Mouse (Mus musculus): Measurements from ENCODE around the gene B830017H08Rik. TPM values are rescaled to one million over a fixed set of nuclear protein-coding genes. Genes with fewer than 3 reads are reported as not detected.
A peak's percentile ranks its signal among the peaks of the same experiment; 100 is the strongest.

The B830017H08Rik gene
- polyA plus RNA-seq, 1 experiment from 2014 or later = 3.9 TPM

DNA sequence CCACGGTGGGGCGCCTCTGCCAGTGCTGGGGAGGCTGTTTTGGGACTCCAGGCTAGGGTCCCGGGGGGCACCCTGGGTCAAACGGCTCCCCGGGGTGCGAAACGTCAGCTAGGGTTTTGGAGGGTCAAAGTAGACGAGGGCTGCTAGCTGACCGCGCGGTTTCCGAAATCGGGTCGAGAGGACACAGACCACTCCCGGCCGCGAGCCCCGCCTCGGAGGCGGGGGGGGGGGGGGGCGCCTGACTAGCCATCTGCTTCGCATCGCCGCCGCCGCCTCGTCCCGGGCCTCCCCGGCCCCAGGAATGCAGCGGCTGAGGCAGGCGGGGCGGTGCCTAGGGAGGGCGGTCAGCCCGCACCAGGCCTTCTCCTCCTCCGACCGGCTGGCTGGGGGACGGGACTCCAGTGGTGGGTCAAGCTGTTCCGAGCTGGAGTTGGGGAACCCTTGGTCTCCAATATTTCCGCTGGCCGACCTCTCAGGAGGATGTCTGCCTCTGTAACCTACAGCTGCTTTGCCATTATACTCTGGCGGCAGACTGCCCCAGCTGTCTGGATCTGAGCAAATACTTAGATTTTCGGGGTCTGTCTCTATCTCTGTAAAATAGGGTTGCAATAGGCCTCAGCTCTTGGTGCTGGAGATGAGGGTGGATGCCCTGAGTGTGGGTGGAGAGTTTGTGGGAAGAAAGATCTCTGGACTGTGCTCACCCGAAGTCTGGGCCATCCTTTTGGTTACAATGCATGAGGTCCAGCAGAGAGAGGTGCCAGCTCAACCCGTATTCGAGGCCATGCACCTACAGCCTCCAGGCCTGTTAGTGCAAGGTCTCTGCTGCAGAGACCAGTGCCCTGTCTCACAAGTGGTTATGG lies 34.4 kb upstream of the B830017H08Rik start:
- peak overlapping the region; percentile 28; the same call in 1 of the 2 replicates for H3K9ac ChIP-seq (ENCODE audit: low read depth, low read length)
- H3K36me3 ChIP-seq (ENCODE audit: control insufficient read depth, insufficient read depth, low read length) = no peaks in the 10 kb centered on the region
- H3K4me1 ChIP-seq (ENCODE audit: control insufficient read depth, insufficient read depth, low read depth, low read length) = peaks cover 28% of the 10 kb centered on the region
- H3K27me3 ChIP-seq (replicated peaks; ENCODE audit: control insufficient read depth, insufficient read depth, low read length) = peaks cover 66% of the 10 kb centered on the region
- H3K4me2 ChIP-seq (ENCODE audit: low read length) = peak overlapping the region; percentile 89
- ATAC-seq = no peak
- H3K9me3 ChIP-seq (ENCODE audit: control insufficient read depth, low read length) = no peaks in the 10 kb centered on the region
- no peak overlapping the region for H3K27ac ChIP-seq (ENCODE audit: low read depth, low read length)
- WGBS = 2% methylated on average over 31 of the region's 45 CpGs
- H3K4me3 ChIP-seq (ENCODE audit: low read length) = peak overlapping the region; percentile 54

DNA sequence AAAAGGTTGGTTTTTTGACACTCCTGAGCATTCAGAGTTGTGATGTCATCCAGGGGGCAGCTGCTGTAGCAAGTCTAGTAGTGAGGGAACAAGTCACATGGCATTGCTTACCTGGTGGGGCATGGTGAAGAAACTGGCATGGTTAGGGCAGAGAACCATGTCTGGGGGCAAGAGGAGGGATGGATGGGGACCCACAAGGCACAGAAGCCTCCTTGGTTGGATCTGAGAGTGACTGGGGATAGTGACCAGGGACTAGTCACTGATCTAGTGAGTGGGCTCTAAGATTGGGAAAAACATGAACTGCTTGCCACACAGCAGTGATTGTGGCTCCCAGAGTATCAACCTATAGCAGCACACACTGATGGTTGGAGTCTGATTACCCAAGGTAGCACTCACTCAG lies 33.3 kb upstream of the B830017H08Rik start:
- no peak overlapping the region for H3K4me3 ChIP-seq (ENCODE audit: low read length)
- H3K9ac ChIP-seq (ENCODE audit: low read depth, low read length) = no peak overlapping the region
- H3K36me3 ChIP-seq (ENCODE audit: control insufficient read depth, insufficient read depth, low read length) = no peaks in the 10 kb centered on the region
- H3K27me3 ChIP-seq (replicated peaks; ENCODE audit: control insufficient read depth, insufficient read depth, low read length) = peaks cover 70% of the 10 kb centered on the region
- H3K4me2 ChIP-seq (ENCODE audit: low read length) = no peak overlapping the region
- H3K4me1 ChIP-seq (ENCODE audit: control insufficient read depth, insufficient read depth, low read depth, low read length) = peaks cover 36% of the 10 kb centered on the region
- no peak for ATAC-seq
- no peak overlapping the region for H3K27ac ChIP-seq (ENCODE audit: low read depth, low read length)
- H3K9me3 ChIP-seq (ENCODE audit: control insufficient read depth, low read length) = no peaks in the 10 kb centered on the region

DNA sequence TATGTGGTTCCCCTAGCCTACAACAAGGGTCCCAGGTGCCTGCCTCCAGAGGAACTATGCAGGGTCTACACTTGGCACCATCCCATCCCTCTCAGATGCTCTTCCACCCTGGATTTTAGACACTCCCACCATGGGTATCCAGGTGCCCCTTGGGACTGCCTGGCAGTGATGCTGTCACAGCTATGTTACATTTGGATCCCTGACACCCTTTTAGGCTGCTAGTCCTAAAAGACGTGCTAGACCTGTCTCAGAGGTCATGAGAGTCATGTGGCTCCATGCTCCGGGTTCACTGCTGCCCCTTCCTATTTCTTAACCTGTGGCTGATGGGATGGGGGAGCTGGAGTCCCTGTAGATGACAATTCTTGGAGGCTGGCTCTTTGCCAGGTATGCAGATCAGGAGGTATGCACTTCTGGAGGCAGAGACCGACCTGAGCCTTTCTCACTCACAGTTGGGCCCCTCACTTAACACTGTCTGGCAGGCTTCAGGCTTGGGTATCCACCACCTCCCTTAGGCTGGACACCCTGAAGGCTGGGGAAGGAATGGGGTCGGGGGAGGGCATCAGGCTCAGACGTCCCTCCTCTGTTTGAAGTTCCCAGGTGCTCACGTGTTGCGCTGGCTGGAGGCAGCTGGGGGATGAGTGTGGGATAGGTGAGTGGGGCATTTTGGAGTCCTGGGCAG lies 31.0 kb upstream of the B830017H08Rik start:
- H3K27ac ChIP-seq (ENCODE audit: low read depth, low read length) = no peak overlapping the region
- H3K36me3 ChIP-seq (ENCODE audit: control insufficient read depth, insufficient read depth, low read length) = no peaks in the 10 kb centered on the region
- no peak overlapping the region for H3K4me3 ChIP-seq (ENCODE audit: low read length)
- H3K9me3 ChIP-seq (ENCODE audit: control insufficient read depth, low read length) = no peaks in the 10 kb centered on the region
- H3K4me2 ChIP-seq (ENCODE audit: low read length) = peak overlapping the region; percentile 75
- 8% methylated on average over 7 of the region's 7 CpGs for WGBS
- no peak for ATAC-seq
- H3K27me3 ChIP-seq (replicated peaks; ENCODE audit: control insufficient read depth, insufficient read depth, low read length) = peaks cover 66% of the 10 kb centered on the region
- H3K4me1 ChIP-seq (ENCODE audit: control insufficient read depth, insufficient read depth, low read depth, low read length) = peaks cover 45% of the 10 kb centered on the region
- H3K9ac ChIP-seq (ENCODE audit: low read depth, low read length) = no peak overlapping the region

DNA sequence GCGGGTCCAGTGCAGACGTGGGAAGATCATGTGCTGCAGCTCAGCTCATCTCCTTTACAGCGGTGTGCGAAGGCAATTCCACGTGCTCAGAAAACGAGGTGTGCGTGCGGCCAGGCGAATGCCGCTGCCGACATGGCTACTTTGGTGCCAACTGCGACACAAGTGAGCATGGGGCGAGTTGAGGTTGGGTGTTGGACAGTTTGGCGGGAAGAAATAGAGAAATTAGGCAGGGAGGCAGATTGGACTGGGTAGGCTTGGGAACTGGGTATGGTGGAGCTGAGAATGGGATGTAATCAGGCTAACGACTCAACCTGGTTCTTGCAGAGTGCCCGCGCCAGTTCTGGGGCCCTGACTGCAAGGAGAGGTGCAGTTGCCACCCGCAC lies 30.5 kb upstream of the B830017H08Rik start:
- no peaks in the 10 kb centered on the region for H3K36me3 ChIP-seq (ENCODE audit: control insufficient read depth, insufficient read depth, low read length)
- peak overlapping the region; percentile 43 for H3K4me3 ChIP-seq (ENCODE audit: low read length)
- 6% methylated on average over 18 of the region's 18 CpGs for WGBS
- peaks cover 42% of the 10 kb centered on the region for H3K4me1 ChIP-seq (ENCODE audit: control insufficient read depth, insufficient read depth, low read depth, low read length)
- H3K27ac ChIP-seq (ENCODE audit: low read depth, low read length) = no peak overlapping the region
- no peak for ATAC-seq
- H3K9ac ChIP-seq (ENCODE audit: low read depth, low read length) = peak overlapping the region; percentile 55
- no peaks in the 10 kb centered on the region for H3K9me3 ChIP-seq (ENCODE audit: control insufficient read depth, low read length)
- H3K4me2 ChIP-seq (ENCODE audit: low read length) = peak overlapping the region; percentile 75
- H3K27me3 ChIP-seq (replicated peaks; ENCODE audit: control insufficient read depth, insufficient read depth, low read length) = peaks cover 63% of the 10 kb centered on the region

DNA sequence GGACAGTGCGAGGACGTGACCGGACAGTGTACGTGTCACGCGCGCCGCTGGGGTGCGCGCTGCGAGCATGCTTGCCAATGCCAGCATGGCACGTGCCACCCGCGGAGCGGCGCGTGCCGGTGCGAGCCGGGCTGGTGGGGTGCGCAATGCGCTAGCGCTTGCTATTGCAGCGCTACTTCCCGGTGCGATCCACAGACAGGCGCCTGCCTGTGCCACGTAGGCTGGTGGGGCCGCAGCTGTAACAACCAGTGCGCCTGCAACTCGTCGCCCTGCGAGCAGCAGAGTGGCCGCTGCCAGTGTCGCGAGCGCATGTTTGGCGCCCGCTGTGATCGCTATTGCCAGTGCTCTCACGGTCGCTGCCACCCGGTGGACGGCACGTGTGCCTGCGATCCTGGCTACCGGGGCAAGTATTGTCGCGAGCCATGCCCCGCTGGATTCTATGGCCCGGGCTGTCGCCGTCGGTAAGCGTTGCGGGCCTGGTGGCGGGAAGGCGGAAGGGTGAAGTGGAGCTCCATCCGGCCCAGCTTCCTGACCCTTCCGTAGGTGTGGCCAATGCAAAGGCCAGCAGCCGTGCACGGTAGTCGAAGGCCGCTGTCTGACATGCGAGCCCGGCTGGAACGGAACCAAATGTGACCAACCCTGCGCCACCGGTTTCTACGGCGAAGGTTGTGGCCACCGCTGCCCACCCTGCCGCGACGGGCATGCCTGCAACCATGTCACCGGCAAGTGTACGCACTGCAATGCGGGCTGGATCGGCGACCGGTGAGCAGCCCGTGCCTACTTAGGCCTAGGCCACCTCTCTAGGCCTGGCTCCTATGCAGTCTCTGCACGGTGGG lies 29.9 kb upstream of the B830017H08Rik start:
- peak overlapping the region; percentile 43 for H3K4me3 ChIP-seq (ENCODE audit: low read length)
- H3K27ac ChIP-seq (ENCODE audit: low read depth, low read length) = no peak overlapping the region
- H3K9ac ChIP-seq (ENCODE audit: low read depth, low read length) = peak overlapping the region; percentile 55
- no peaks in the 10 kb centered on the region for H3K9me3 ChIP-seq (ENCODE audit: control insufficient read depth, low read length)
- H3K4me1 ChIP-seq (ENCODE audit: control insufficient read depth, insufficient read depth, low read depth, low read length) = peaks cover 45% of the 10 kb centered on the region
- peaks cover 63% of the 10 kb centered on the region for H3K27me3 ChIP-seq (replicated peaks; ENCODE audit: control insufficient read depth, insufficient read depth, low read length)
- H3K36me3 ChIP-seq (ENCODE audit: control insufficient read depth, insufficient read depth, low read length) = no peaks in the 10 kb centered on the region
- H3K4me2 ChIP-seq (ENCODE audit: low read length) = peak overlapping the region; percentile 75
- ATAC-seq = 0 out of 2 replicates have a peak, but pooled peaks have one; percentile 9
- 4% methylated on average over 80 of the region's 83 CpGs for WGBS

DNA sequence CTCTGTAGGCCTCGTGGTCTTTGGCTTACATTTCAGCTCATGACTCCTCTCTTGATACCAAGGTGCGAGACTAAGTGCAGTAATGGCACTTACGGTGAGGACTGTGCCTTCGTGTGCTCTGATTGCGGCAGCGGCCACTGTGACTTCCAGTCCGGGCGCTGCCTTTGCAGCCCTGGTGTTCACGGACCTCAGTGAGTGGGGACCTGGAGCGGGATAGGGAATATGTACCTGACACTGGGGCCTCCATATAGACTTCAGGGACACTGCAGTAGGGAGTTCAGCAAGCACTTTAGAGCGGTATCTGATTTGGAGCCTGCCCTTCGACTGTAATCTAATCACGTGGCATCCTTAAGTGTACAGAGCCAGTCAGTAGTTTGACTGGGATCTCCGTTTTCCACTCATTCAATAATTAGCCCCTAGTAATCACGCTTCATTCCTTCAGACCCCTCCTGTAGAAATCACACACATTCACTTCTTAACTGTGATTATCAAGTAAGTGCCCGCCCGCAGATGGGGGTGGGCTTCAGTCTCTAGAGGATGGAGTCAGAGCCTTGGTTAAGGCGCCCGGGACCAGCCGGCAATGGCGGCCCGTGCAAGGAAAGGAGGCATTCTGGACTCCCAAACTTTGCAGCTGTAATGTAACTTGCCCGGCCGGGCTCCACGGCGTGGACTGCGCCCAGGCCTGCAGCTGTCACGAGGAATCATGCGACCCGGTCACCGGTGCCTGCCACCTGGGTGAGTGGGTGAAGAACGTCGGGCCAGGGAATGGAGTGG lies 29.1 kb upstream of the B830017H08Rik start:
- peaks cover 60% of the 10 kb centered on the region for H3K27me3 ChIP-seq (replicated peaks; ENCODE audit: control insufficient read depth, insufficient read depth, low read length)
- 9% methylated on average over 33 of the region's 33 CpGs for WGBS

DNA sequence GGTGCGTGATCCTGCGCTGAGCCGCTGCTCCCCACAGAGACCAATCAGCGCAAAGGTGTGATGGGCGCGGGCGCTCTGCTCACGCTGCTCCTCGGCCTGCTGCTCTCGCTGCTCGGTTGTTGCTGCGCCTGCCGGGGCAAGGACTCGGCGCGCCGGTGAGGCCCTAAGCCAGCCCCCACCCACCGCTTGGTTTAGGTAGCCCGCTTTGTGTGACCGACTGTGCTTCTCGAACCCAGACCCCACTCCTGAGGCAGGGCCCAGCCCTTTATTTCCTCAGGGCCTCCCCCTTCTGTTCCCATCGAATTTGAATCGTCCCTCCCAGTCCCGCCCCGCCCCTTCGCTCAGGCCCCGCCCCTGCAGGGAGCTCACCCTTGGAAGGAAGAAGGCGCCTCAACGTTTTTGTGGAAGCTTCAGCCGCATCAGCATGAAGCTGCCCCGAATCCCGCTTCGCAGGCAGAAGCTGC lies 28.4 kb upstream of the B830017H08Rik start:
- 4% methylated on average over 33 of the region's 33 CpGs for WGBS
- Histone ChIP-seq H3K4me3 (ENCODE audit: low read length) (peak overlapping the region; percentile 32), H3K4me2 (ENCODE audit: low read length) (peak overlapping the region; percentile 55), H3K27ac (ENCODE audit: low read depth, low read length) (no peak overlapping the region), H3K36me3 (ENCODE audit: control insufficient read depth, insufficient read depth, low read length) (no peaks in the 10 kb centered on the region), H3K9me3 (ENCODE audit: control insufficient read depth, low read length) (no peaks in the 10 kb centered on the region), H3K4me1 (ENCODE audit: control insufficient read depth, insufficient read depth, low read depth, low read length) (peaks cover 46% of the 10 kb centered on the region), H3K9ac (ENCODE audit: low read depth, low read length) (peak overlapping the region; percentile 48), H3K27me3 (replicated peaks; ENCODE audit: control insufficient read depth, insufficient read depth, low read length) (peaks cover 54% of the 10 kb centered on the region)
- no peak for ATAC-seq

More for the DNA sequence above, 29.1 kb upstream of the B830017H08Rik start:
- H3K9me3 ChIP-seq (ENCODE audit: control insufficient read depth, low read length) = no peaks in the 10 kb centered on the region
- peak overlapping the region; percentile 43 for H3K4me3 ChIP-seq (ENCODE audit: low read length)
- H3K4me2 ChIP-seq (ENCODE audit: low read length) = peak overlapping the region; percentile 75
- peak overlapping the region; percentile 48; the same call in 1 of the 2 replicates for H3K9ac ChIP-seq (ENCODE audit: low read depth, low read length)
- H3K36me3 ChIP-seq (ENCODE audit: control insufficient read depth, insufficient read depth, low read length) = no peaks in the 10 kb centered on the region
- ATAC-seq = no peak
- H3K27ac ChIP-seq (ENCODE audit: low read depth, low read length) = no peak overlapping the region
- peaks cover 42% of the 10 kb centered on the region for H3K4me1 ChIP-seq (ENCODE audit: control insufficient read depth, insufficient read depth, low read depth, low read length)

DNA sequence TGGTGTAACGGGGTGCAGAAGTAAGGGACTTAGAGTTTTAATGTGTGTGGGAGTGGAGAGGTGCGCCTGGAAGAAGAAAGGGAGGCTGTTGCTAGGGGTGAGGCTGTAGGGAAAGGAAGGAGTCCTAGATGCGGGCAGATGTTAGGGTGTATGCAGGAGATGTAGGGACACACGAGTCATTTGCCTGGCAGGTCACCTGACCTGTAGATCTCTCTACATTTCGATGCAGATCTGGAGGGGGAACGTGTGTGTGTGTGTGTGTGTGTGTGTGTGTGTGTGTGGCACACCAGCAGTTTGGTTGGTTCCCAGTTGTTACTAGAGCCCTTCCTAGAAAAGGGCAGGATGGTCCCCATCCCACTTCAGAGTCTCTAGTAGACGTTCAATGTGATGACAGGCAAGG lies 27.9 kb upstream of the B830017H08Rik start:
- peaks cover 50% of the 10 kb centered on the region for H3K4me1 ChIP-seq (ENCODE audit: control insufficient read depth, insufficient read depth, low read depth, low read length)
- H3K27ac ChIP-seq (ENCODE audit: low read depth, low read length) = no peak overlapping the region
- H3K9me3 ChIP-seq (ENCODE audit: control insufficient read depth, low read length) = no peaks in the 10 kb centered on the region
- no peak overlapping the region; the same call in 1 of the 2 replicates for H3K4me2 ChIP-seq (ENCODE audit: low read length)
- H3K4me3 ChIP-seq (ENCODE audit: low read length) = peak overlapping the region; percentile 32; the same call in 1 of the 2 replicates
- peaks cover 49% of the 10 kb centered on the region for H3K27me3 ChIP-seq (replicated peaks; ENCODE audit: control insufficient read depth, insufficient read depth, low read length)
- no peak for ATAC-seq
- WGBS = 10% methylated on average over 7 of the region's 7 CpGs
- no peak overlapping the region for H3K9ac ChIP-seq (ENCODE audit: low read depth, low read length)
- H3K36me3 ChIP-seq (ENCODE audit: control insufficient read depth, insufficient read depth, low read length) = no peaks in the 10 kb centered on the region

All from hindbrain, embryonic 16.5 days (tissue).